Mouse (Mus musculus) midbrain, embryonic 11.5 days (tissue): ENCODE data around the gene Ube2l3. TPM values are rescaled to one million over a fixed set of nuclear protein-coding genes. Genes with fewer than 3 reads are reported as not detected.
A peak's percentile ranks its signal among the peaks of the same experiment; 100 is the strongest.

Experiments
- ATAC-seq: fragments of 200-750 bp; cut with Nextera tagmentation; 2 replicates; pipeline ENCODE4 v1.8.0; 2017; ENCODE audit warnings: moderate TSS enrichment, moderate library complexity; ENCODE audit not compliant: low FRiP score
- DNase-seq: peaks from one replicate; pipeline ENCODE4 v3.0.0; 2015; ENCODE audit warnings: low spot score; ENCODE audit errors: missing footprints
- H3K27ac ChIP-seq: fragments of 300-500 bp; sonication (generic); 2 replicates; pipeline ENCODE4 v1.5.1; 2014; ENCODE audit warnings: low read depth, low read length
- H3K27me3 ChIP-seq: fragments of 300-500 bp; sonication (generic); 2 replicates; pipeline ENCODE4 v1.6.1; 2014; ENCODE audit warnings: mild to moderate bottlenecking, low read length, moderate library complexity, mixed read lengths; ENCODE audit not compliant: control insufficient read depth, insufficient read depth
- H3K36me3 ChIP-seq: fragments of 300-500 bp; sonication (generic); 2 replicates; pipeline ENCODE4 v1.6.1; 2014; ENCODE audit warnings: mild to moderate bottlenecking, low read length, moderate library complexity, mixed read lengths; ENCODE audit not compliant: control insufficient read depth, insufficient read depth
- H3K4me1 ChIP-seq: fragments of 300-500 bp; sonication (generic); 2 replicates; pipeline ENCODE4 v1.6.1; 2014; ENCODE audit warnings: low read length; ENCODE audit not compliant: control insufficient read depth, insufficient read depth
- H3K4me2 ChIP-seq: fragments of 300-500 bp; sonication (generic); 2 replicates; pipeline ENCODE4 v1.6.1; 2014; ENCODE audit warnings: mild to moderate bottlenecking, moderate library complexity
- H3K4me3 ChIP-seq: fragments of 300-500 bp; sonication (generic); 2 replicates; pipeline ENCODE4 v1.5.1; 2014; ENCODE audit warnings: low read depth, low read length
- H3K9ac ChIP-seq: fragments of 300-500 bp; sonication (generic); 2 replicates; pipeline ENCODE4 v1.6.1; 2014; ENCODE audit warnings: low read length
- H3K9me3 ChIP-seq: fragments of 300-500 bp; sonication (generic); 2 replicates; pipeline ENCODE4 v1.6.1; 2016; ENCODE audit warnings: low read length; ENCODE audit not compliant: control insufficient read depth
- WGBS: fragments of 180-500 bp; shearing (Covaris S2); extraction: QIAGEN DNeasy Blood & Tissue Kit; methylation state at CpG from one replicate; pipeline ENCODE4 v1.1.7; 2014; 5-methylcytosine and 5-hydroxymethylcytosine counted together
- polyA plus RNA-seq: library from polyadenylated mRNA; unstranded; fragments of >200 nt; fragmentation: Nextera tagmentation; extraction: Ambion mirVana; gene quantifications from 2 replicates; pipeline ENCODE4 v1.2.1, GENCODE M21; 2014

Gene Ube2l3
- polyA plus RNA-seq = 429 and 446 TPM in 2 replicates

GRCm38 (mm10) chr16:17202549-17202948 lies at the start of gene Ube2l3:
Ube2l3 (minus strand) TSS chr16:17202649.
- Histone ChIP-seq H3K4me2 (no peak within 1 kb of the TSS; the same call in 1 of the 2 replicates), H3K9me3 (no peaks in the 10 kb centered on the region), H3K27me3 (no peaks in the 10 kb centered on the region), H3K27ac (no peak within 1 kb of the TSS), H3K4me1 (peaks cover 13% of the 10 kb centered on the region), H3K36me3 (no peaks in the 10 kb centered on the region), H3K9ac (peak within 1 kb of the TSS; percentile 95), H3K4me3 (peak within 1 kb of the TSS; percentile 79; the same call in 1 of the 2 replicates)
- DNase-seq (no peak), ATAC-seq (no peak)
- 91% methylated on average over 1 of the region's 1 CpGs for WGBS

- Histone ChIP-seq H3K4me2 (no peak overlapping the region), H3K4me1 (peaks cover 27% of the 10 kb centered on the region), H3K27ac (no peak overlapping the region), H3K4me3 (no peak overlapping the region), H3K27me3 (no peaks in the 10 kb centered on the region), H3K9me3 (no peaks in the 10 kb centered on the region), H3K36me3 (no peaks in the 10 kb centered on the region), H3K9ac (no peak overlapping the region)
- DNase-seq (no peak), ATAC-seq (no peak)
- WGBS = 86% methylated on average over 3 of the region's 3 CpGs
These were observed 49.1 kb upstream of the Ube2l3 start for GRCm38 (mm10) chr16:17251539-17251938.

- WGBS = 79% methylated on average over 6 of the region's 6 CpGs
These were observed 46.7 kb upstream of the Ube2l3 start for GRCm38 (mm10) chr16:17249135-17249534.

GRCm38 (mm10) chr16:17247727-17248126 lies 45.3 kb upstream of the Ube2l3 start:
- H3K36me3 ChIP-seq = no peaks in the 10 kb centered on the region
- no peaks in the 10 kb centered on the region for H3K9me3 ChIP-seq
- no peak for DNase-seq
- 94% methylated on average over 4 of the region's 4 CpGs for WGBS
- H3K27me3 ChIP-seq = no peaks in the 10 kb centered on the region
- peaks cover 10% of the 10 kb centered on the region for H3K4me1 ChIP-seq
- no peak overlapping the region for H3K4me2 ChIP-seq
- no peak overlapping the region for H3K9ac ChIP-seq
- no peak overlapping the region for H3K27ac ChIP-seq
- no peak for ATAC-seq
- H3K4me3 ChIP-seq = no peak overlapping the region

More at GRCm38 (mm10) chr16:17249135-17249534, 46.7 kb upstream of the Ube2l3 start:
- DNase-seq (no peak), ATAC-seq (no peak)
- Histone ChIP-seq H3K27me3 (no peaks in the 10 kb centered on the region), H3K27ac (no peak overlapping the region), H3K36me3 (no peaks in the 10 kb centered on the region), H3K4me1 (peaks cover 24% of the 10 kb centered on the region), H3K4me2 (no peak overlapping the region), H3K9ac (no peak overlapping the region), H3K9me3 (no peaks in the 10 kb centered on the region), H3K4me3 (no peak overlapping the region)

- no peak overlapping the region for H3K9ac ChIP-seq
- no peaks in the 10 kb centered on the region for H3K27me3 ChIP-seq
- no peaks in the 10 kb centered on the region for H3K36me3 ChIP-seq
- WGBS = 75% methylated on average over 1 of the region's 1 CpGs
- ATAC-seq (no peak), DNase-seq (no peak)
- no peak overlapping the region for H3K4me3 ChIP-seq
- no peak overlapping the region for H3K27ac ChIP-seq
- H3K4me2 ChIP-seq = no peak overlapping the region
- no peaks in the 10 kb centered on the region for H3K4me1 ChIP-seq
- H3K9me3 ChIP-seq = no peaks in the 10 kb centered on the region
These were observed 42.5 kb upstream of the Ube2l3 start for GRCm38 (mm10) chr16:17244996-17245395.

GRCm38 (mm10) chr16:17243731-17244130 lies 41.3 kb upstream of the Ube2l3 start:
- Histone ChIP-seq H3K36me3 (no peaks in the 10 kb centered on the region), H3K9ac (no peak overlapping the region), H3K4me1 (no peaks in the 10 kb centered on the region), H3K27ac (no peak overlapping the region), H3K9me3 (no peaks in the 10 kb centered on the region), H3K27me3 (no peaks in the 10 kb centered on the region), H3K4me2 (no peak overlapping the region), H3K4me3 (no peak overlapping the region)
- WGBS = 82% methylated on average over 1 of the region's 1 CpGs
- no peak for DNase-seq
- ATAC-seq = no peak

GRCm38 (mm10) chr16:17239409-17239808 lies 37.0 kb upstream of the Ube2l3 start:
- 77% methylated on average over 2 of the region's 2 CpGs for WGBS
- Histone ChIP-seq H3K9ac (no peak overlapping the region), H3K4me2 (no peak overlapping the region), H3K9me3 (no peaks in the 10 kb centered on the region), H3K4me1 (peaks cover 11% of the 10 kb centered on the region), H3K27ac (no peak overlapping the region), H3K4me3 (no peak overlapping the region), H3K27me3 (no peaks in the 10 kb centered on the region), H3K36me3 (no peaks in the 10 kb centered on the region)
- DNase-seq (no peak), ATAC-seq (no peak)

- no peak overlapping the region for H3K9ac ChIP-seq
- H3K4me3 ChIP-seq = no peak overlapping the region
- H3K9me3 ChIP-seq = no peaks in the 10 kb centered on the region
- no peaks in the 10 kb centered on the region for H3K27me3 ChIP-seq
- no peak overlapping the region for H3K4me2 ChIP-seq
- no peak overlapping the region for H3K27ac ChIP-seq
- ATAC-seq = no peak
- WGBS = 86% methylated on average over 3 of the region's 3 CpGs
- H3K4me1 ChIP-seq = peaks cover 16% of the 10 kb centered on the region
- H3K36me3 ChIP-seq = no peaks in the 10 kb centered on the region
- no peak for DNase-seq
These were observed 35.2 kb upstream of the Ube2l3 start for GRCm38 (mm10) chr16:17237634-17238033.

GRCm38 (mm10) chr16:17234916-17235665 lies 32.6 kb upstream of the Ube2l3 start:
- Histone ChIP-seq H3K4me1 (peaks cover 18% of the 10 kb centered on the region), H3K36me3 (no peaks in the 10 kb centered on the region), H3K4me3 (peak overlapping the region; percentile 83), H3K27me3 (no peaks in the 10 kb centered on the region), H3K4me2 (peak overlapping the region; percentile 90), H3K27ac (no peak overlapping the region), H3K9ac (peak overlapping the region; percentile 92), H3K9me3 (no peaks in the 10 kb centered on the region)
- ATAC-seq (no peak), DNase-seq (no peak)
- 74% methylated on average over 9 of the region's 9 CpGs for WGBS
